Mouse (Mus musculus): ENCODE measurements around the gene Baz1a.

- TF ChIP-seq POLR2A (IDR thresholded peaks at IDR 0.05; ENCODE audit: extremely low read depth, insufficient read depth, low read length) (no peak), CTCF (IDR thresholded peaks at IDR 0.05; ENCODE audit: low read depth, low read length) (no peak)
Observed at GRCm38 (mm10) chr12:54861991-54862605, 152.1 kb downstream of the Baz1a start.

Data from liver, adult 2 months (tissue).